Mouse (Mus musculus) MEL (cell line): ENCODE results near the gene Zfp617.

Experiments
- BHLHE40 ChIP-seq: IDR thresholded peaks from 2 replicates; pipeline ENCODE4 v1.6.1; 2012; ENCODE audit warnings: low read depth, mild to moderate bottlenecking, inconsistent platforms, low read length, improper control_type of control experiment, borderline replicate concordance
- CHD1 ChIP-seq: IDR thresholded peaks from 2 replicates; pipeline ENCODE4 v1.6.1; 2012; ENCODE audit warnings: low read depth, mild to moderate bottlenecking, inconsistent platforms, low read length, improper control_type of control experiment
- CTCF ChIP-seq, 3 experiments: IDR thresholded peaks in 2 of 3; conservative IDR thresholded peaks in 1 of 3; 2 replicates each; pipeline ENCODE4 v1.5.1; 2011 to 2012; ENCODE audit warnings: low read length in 3 of 3, low read depth in 2 of 3, mild to moderate bottlenecking in 2 of 3, improper control_type of control experiment in 1 of 3, inconsistent platforms in 1 of 3, mixed read lengths in 1 of 3, moderate library complexity in 1 of 3; ENCODE audit not compliant: control insufficient read depth in 1 of 3, insufficient read depth in 1 of 3, poor library complexity in 1 of 3, severe bottlenecking in 1 of 3
- E2F4 ChIP-seq: IDR thresholded peaks from 2 replicates; pipeline ENCODE4 v1.6.1; 2011; ENCODE audit warnings: low read depth, low read length, improper control_type of control experiment, borderline replicate concordance
- EP300 ChIP-seq, 2 experiments: IDR thresholded peaks; 2 replicates each; pipeline ENCODE4 v1.6.1; 2011; ENCODE audit warnings: improper control_type of control experiment in 2 of 2, low read length in 2 of 2, low read depth in 1 of 2, mild to moderate bottlenecking in 1 of 2
- JUND ChIP-seq: IDR thresholded peaks from 2 replicates; pipeline ENCODE4 v1.6.1; 2011; ENCODE audit warnings: low read depth, mild to moderate bottlenecking, improper control_type of control experiment, low read length
- MAFK ChIP-seq: IDR thresholded peaks from 2 replicates; pipeline ENCODE4 v1.6.1; 2011; ENCODE audit warnings: low read depth, mild to moderate bottlenecking, low read length, improper control_type of control experiment, borderline replicate concordance
- MEF2A ChIP-seq: IDR thresholded peaks from 2 replicates; pipeline ENCODE4 v1.6.1; 2014; ENCODE audit warnings: low read depth, mild to moderate bottlenecking, inconsistent platforms, low read length, improper control_type of control experiment; ENCODE audit not compliant: poor library complexity, insufficient replicate concordance, severe bottlenecking; ENCODE audit errors: extremely low read depth
- POLR2A ChIP-seq, 2 experiments: IDR thresholded peaks; 2 replicates each; pipeline ENCODE4 v1.6.1; 2011 to 2012; ENCODE audit warnings: low read length in 2 of 2, mild to moderate bottlenecking in 2 of 2, control low read depth in 1 of 2, improper control_type of control experiment in 1 of 2, low read depth in 1 of 2, moderate library complexity in 1 of 2; ENCODE audit not compliant: control insufficient read depth in 1 of 2, insufficient read depth in 1 of 2, poor library complexity in 1 of 2
- POLR2AphosphoS5 ChIP-seq: IDR thresholded peaks from 2 replicates; pipeline ENCODE4 v1.6.1; 2012; ENCODE audit warnings: low read depth, borderline replicate concordance, mild to moderate bottlenecking, inconsistent platforms, low read length, moderate library complexity, mixed read lengths
- RCOR1 ChIP-seq: IDR thresholded peaks from 2 replicates; pipeline ENCODE4 v1.6.1; 2012; ENCODE audit warnings: low read depth, mild to moderate bottlenecking, inconsistent platforms, low read length, improper control_type of control experiment
- TBP ChIP-seq: IDR thresholded peaks from 2 replicates; pipeline ENCODE4 v1.8.0; 2011; ENCODE audit warnings: low read depth, low read length, improper control_type of control experiment

GRCm38 (mm10) chr8:71907798-71908257, 607 bp upstream of the Zfp617 start:
- no peak for TF ChIP-seq BHLHE40
- no peak for TF ChIP-seq CHD1
- no peak for TF ChIP-seq CTCF (IDR thresholded peaks at IDR 0.05 in 2 of 3, conservative IDR thresholded peaks at IDR 0.05 in 1 of 3; ENCODE audit: control insufficient read depth in 1 of 3, insufficient read depth in 1 of 3, low read depth in 2 of 3, low read length in 3 of 3, poor library complexity in 1 of 3, severe bottlenecking in 1 of 3)
- peak; percentile 87 for TF ChIP-seq MEF2A
- TF ChIP-seq POLR2A (IDR thresholded peaks at IDR 0.05; ENCODE audit: control insufficient read depth in 1 of 2, insufficient read depth in 1 of 2, low read depth in 1 of 2, low read length in 2 of 2, poor library complexity in 1 of 2) = peak in 1 of 2 experiments; percentile 91; a peak in 3 of 4 replicates
- TF ChIP-seq MAFK = no peak
- no peak for TF ChIP-seq E2F4
- 0 out of 2 replicates have a peak, but pooled peaks have one; percentile 23 for TF ChIP-seq JUND
- no peak for TF ChIP-seq RCOR1
- peak; percentile 96 for TF ChIP-seq TBP
- TF ChIP-seq POLR2AphosphoS5 = peak; percentile 44; the same call in 1 of the 2 replicates
- TF ChIP-seq EP300 (IDR thresholded peaks at IDR 0.05; ENCODE audit: low read depth in 1 of 2, low read length in 2 of 2) = peak; percentile 91 to 96
